Mouse (Mus musculus) midbrain, postnatal 0 days (tissue): ENCODE results near the gene Kcp. TPM values are rescaled to one million over a fixed set of nuclear protein-coding genes. Genes with fewer than 3 reads are reported as not detected.

Experiments used
- ATAC-seq: fragments of 200-750 bp; cut with Nextera tagmentation; 2 replicates; pipeline ENCODE4 v1.8.0; 2017; ENCODE audit warnings: moderate number of reproducible peaks, mild to moderate bottlenecking, moderate TSS enrichment, moderate library complexity; ENCODE audit not compliant: low FRiP score
- DNase-seq: peaks from one replicate; pipeline ENCODE4 v3.0.0-alpha.2; 2015; ENCODE audit warnings: low spot score
- H3K27ac ChIP-seq: fragments of 300-500 bp; sonication (generic); 2 replicates; pipeline ENCODE4 v1.5.1; 2014; ENCODE audit warnings: low read depth, mild to moderate bottlenecking, low read length, mixed read lengths
- H3K27me3 ChIP-seq: fragments of 300-500 bp; sonication (generic); 2 replicates; pipeline ENCODE4 v1.6.1; 2014; ENCODE audit warnings: low read length, control low read depth, mixed read lengths; ENCODE audit not compliant: insufficient read depth
- H3K36me3 ChIP-seq: fragments of 300-500 bp; sonication (generic); 2 replicates; pipeline ENCODE4 v1.6.1; 2014; ENCODE audit warnings: low read length, control low read depth, mixed read lengths; ENCODE audit not compliant: insufficient read depth
- H3K4me1 ChIP-seq: fragments of 300-500 bp; sonication (generic); 2 replicates; pipeline ENCODE4 v1.6.1; 2014; ENCODE audit warnings: mild to moderate bottlenecking, control low read depth, antibody characterized with exemption, low read length, mixed read lengths; ENCODE audit not compliant: insufficient read depth
- H3K4me2 ChIP-seq: fragments of 300-500 bp; sonication (generic); 2 replicates; pipeline ENCODE4 v1.6.1; 2014; ENCODE audit warnings: low read depth, mild to moderate bottlenecking, low read length, mixed read lengths; ENCODE audit not compliant: poor library complexity, severe bottlenecking
- H3K4me3 ChIP-seq: fragments of 300-500 bp; sonication (generic); 2 replicates; pipeline ENCODE4 v1.5.1; 2014; ENCODE audit warnings: low read depth, mild to moderate bottlenecking, low read length, moderate library complexity
- H3K9ac ChIP-seq: fragments of 300-500 bp; sonication (generic); replicated peaks from 2 replicates; pipeline ENCODE4 v1.6.1; 2014; ENCODE audit warnings: mild to moderate bottlenecking, low read length, moderate library complexity, mixed read lengths; ENCODE audit not compliant: poor library complexity, severe bottlenecking
- H3K9me3 ChIP-seq: fragments of 300-500 bp; sonication (generic); 2 replicates; pipeline ENCODE4 v1.6.1; 2016; ENCODE audit warnings: low read length, control low read depth
- CTCF ChIP-seq: IDR thresholded peaks from 2 replicates; pipeline ENCODE4 v1.5.1; 2016; ENCODE audit warnings: antibody characterized with exemption, mild to moderate bottlenecking
- WGBS: fragments of 180-500 bp; shearing (Covaris S2); extraction: QIAGEN DNeasy Blood & Tissue Kit; methylation state at CpG from one replicate; pipeline ENCODE4 v1.1.7; 2014; 5-methylcytosine and 5-hydroxymethylcytosine counted together
- polyA plus RNA-seq: library from polyadenylated mRNA; unstranded; fragments of >200 nt; fragmentation: Nextera tagmentation; extraction: Ambion mirVana; gene quantifications from 2 replicates; pipeline ENCODE4 v1.2.1, GENCODE M21; 2015
- total RNA-seq: library from RNA; depleted of rRNA; stranded (reverse); fragments of >200 nt; gene quantifications from 2 replicates; pipeline ENCODE4 v1.2.3, GENCODE M21; 2014

Gene Kcp
- total and polyA plus RNA-seq, 2 experiments from 2014 or later, result 8.9 to 16.3 TPM

GRCm38 (mm10) chr6:29468851-29469250 is 38.9 kb downstream of the Kcp start:
- DNase-seq (no peak), ATAC-seq (no peak)
- H3K27me3 ChIP-seq, result no peaks in the 10 kb centered on the region
- no peak overlapping the region for H3K27ac ChIP-seq
- H3K36me3 ChIP-seq, result peaks cover 15% of the 10 kb centered on the region
- no peaks in the 10 kb centered on the region for H3K9me3 ChIP-seq
- no peak overlapping the region for H3K9ac ChIP-seq
- no peak for TF ChIP-seq CTCF
- peaks cover 13% of the 10 kb centered on the region; the same call in 1 of the 2 replicates for H3K4me1 ChIP-seq
- H3K4me2 ChIP-seq, result peak overlapping the region; percentile 59
- peak overlapping the region; percentile 71 for H3K4me3 ChIP-seq
- 89% methylated on average over 3 of the region's 3 CpGs for WGBS

- no peaks in the 10 kb centered on the region for H3K9me3 ChIP-seq
- no peaks in the 10 kb centered on the region for H3K27me3 ChIP-seq
- TF ChIP-seq CTCF, result peak; percentile 30; the same call in 1 of the 2 replicates
- peak within 1 kb of the TSS; percentile 71 for H3K4me3 ChIP-seq
- H3K4me1 ChIP-seq, result peaks cover 10% of the 10 kb centered on the region; the same call in 1 of the 2 replicates
- peak within 1 kb of the TSS; percentile 70 for H3K27ac ChIP-seq
- peak within 1 kb of the TSS; percentile 59 for H3K4me2 ChIP-seq
- DNase-seq, result peak; percentile 97
- peaks cover 15% of the 10 kb centered on the region for H3K36me3 ChIP-seq
- peak within 1 kb of the TSS; percentile 63 for H3K9ac ChIP-seq
- under 1% methylated on average over 39 of the region's 39 CpGs for WGBS
- peak; percentile 94 for ATAC-seq
Observed at GRCm38 (mm10) chr6:29467583-29468354, 40.0 kb downstream of the Kcp start, which contains the start of gene Atp6v1f. Gene Atp6v1f, plus strand, starts transcription at chr6:29467718.

- H3K27me3 ChIP-seq, result no peaks in the 10 kb centered on the region
- H3K36me3 ChIP-seq, result no peaks in the 10 kb centered on the region
- ATAC-seq (no peak), DNase-seq (no peak)
- peaks cover under 1% of the 10 kb centered on the region; the same call in 1 of the 2 replicates for H3K4me1 ChIP-seq
- 72% methylated on average over 3 of the region's 3 CpGs for WGBS
- no peaks in the 10 kb centered on the region for H3K9me3 ChIP-seq
- no peak overlapping the region for H3K27ac ChIP-seq
- no peak overlapping the region for H3K4me2 ChIP-seq
- H3K9ac ChIP-seq, result no peak overlapping the region
- H3K4me3 ChIP-seq, result no peak overlapping the region
- no peak for TF ChIP-seq CTCF
Observed at GRCm38 (mm10) chr6:29463388-29463787, 44.4 kb downstream of the Kcp start.

GRCm38 (mm10) chr6:29461502-29461901 is 46.2 kb downstream of the Kcp start:
- Histone ChIP-seq H3K4me2 (no peak overlapping the region), H3K27ac (no peak overlapping the region), H3K4me1 (no peaks in the 10 kb centered on the region), H3K9ac (no peak overlapping the region), H3K4me3 (no peak overlapping the region), H3K36me3 (no peaks in the 10 kb centered on the region), H3K27me3 (no peaks in the 10 kb centered on the region), H3K9me3 (no peaks in the 10 kb centered on the region)
- peak; percentile 5; the same call in 1 of the 2 replicates for TF ChIP-seq CTCF
- WGBS, result 57% methylated on average over 7 of the region's 7 CpGs
- no peak for ATAC-seq
- no peak for DNase-seq

- Histone ChIP-seq H3K9ac (no peak overlapping the region), H3K27me3 (no peaks in the 10 kb centered on the region), H3K9me3 (no peaks in the 10 kb centered on the region), H3K27ac (no peak overlapping the region), H3K36me3 (no peaks in the 10 kb centered on the region), H3K4me2 (no peak overlapping the region), H3K4me1 (no peaks in the 10 kb centered on the region), H3K4me3 (no peak overlapping the region)
- no peak for TF ChIP-seq CTCF
- DNase-seq (no peak), ATAC-seq (no peak)
- 98% methylated on average over 6 of the region's 6 CpGs for WGBS
Observed at GRCm38 (mm10) chr6:29450667-29451066, 57.1 kb downstream of the Kcp start.

- H3K9ac ChIP-seq, result no peak overlapping the region
Observed at GRCm38 (mm10) chr6:29449858-29450257, 57.9 kb downstream of the Kcp start.

More at GRCm38 (mm10) chr6:29449858-29450257, 57.9 kb downstream of the Kcp start:
- Histone ChIP-seq H3K27ac (no peak overlapping the region), H3K4me1 (no peaks in the 10 kb centered on the region), H3K36me3 (no peaks in the 10 kb centered on the region), H3K4me3 (no peak overlapping the region), H3K27me3 (no peaks in the 10 kb centered on the region), H3K4me2 (no peak overlapping the region), H3K9me3 (no peaks in the 10 kb centered on the region)
- no peak for TF ChIP-seq CTCF
- DNase-seq (no peak), ATAC-seq (0 out of 2 replicates have a peak, but pooled peaks have one; percentile 33)
- 33% methylated on average over 4 of the region's 4 CpGs for WGBS
